Mouse (Mus musculus) hindbrain, embryonic 16.5 days (tissue): Measurements from ENCODE around the gene Itgam. TPM values are rescaled to one million over a fixed set of nuclear protein-coding genes. Genes with fewer than 3 reads are reported as not detected.
"Not testable (repeated sequence)": the region's sequence is repeated elsewhere in the genome, so short reads cannot be mapped to it uniquely, and the experiment has no call there.

Experiments
- ATAC-seq: fragments of 200-750 bp; cut with Nextera tagmentation; 2 replicates; pipeline ENCODE4 v1.8.0; 2017; ENCODE audit warnings: moderate TSS enrichment, moderate library complexity
- H3K27ac ChIP-seq: fragments of 300-500 bp; sonication (generic); 2 replicates; pipeline ENCODE4 v1.5.1; 2014; ENCODE audit warnings: low read depth, mild to moderate bottlenecking, control low read depth, low read length, moderate library complexity
- H3K27me3 ChIP-seq: fragments of 300-500 bp; sonication (generic); replicated peaks from 2 replicates; pipeline ENCODE4 v1.6.1; 2014; ENCODE audit warnings: low read length; ENCODE audit not compliant: control insufficient read depth, insufficient read depth
- H3K36me3 ChIP-seq: fragments of 300-500 bp; sonication (generic); 2 replicates; pipeline ENCODE4 v1.6.1; 2014; ENCODE audit warnings: mild to moderate bottlenecking, low read length, moderate library complexity, mixed read lengths; ENCODE audit not compliant: control insufficient read depth, insufficient read depth
- H3K4me1 ChIP-seq: fragments of 300-500 bp; sonication (generic); 2 replicates; pipeline ENCODE4 v1.6.1; 2014; ENCODE audit warnings: low read depth, low read length; ENCODE audit not compliant: control insufficient read depth, insufficient read depth
- H3K4me2 ChIP-seq: fragments of 300-500 bp; sonication (generic); 2 replicates; pipeline ENCODE4 v1.6.1; 2014; ENCODE audit warnings: mild to moderate bottlenecking, low read length, control low read depth, moderate library complexity
- H3K4me3 ChIP-seq: fragments of 300-500 bp; sonication (generic); 2 replicates; pipeline ENCODE4 v1.5.1; 2014; ENCODE audit warnings: mild to moderate bottlenecking, low read length, control low read depth, moderate library complexity
- H3K9ac ChIP-seq: fragments of 300-500 bp; sonication (generic); 2 replicates; pipeline ENCODE4 v1.6.1; 2014; ENCODE audit warnings: low read depth, mild to moderate bottlenecking, control low read depth, low read length, moderate library complexity
- H3K9me3 ChIP-seq: fragments of 300-500 bp; sonication (generic); 2 replicates; pipeline ENCODE4 v1.6.1; 2014; ENCODE audit warnings: mild to moderate bottlenecking, low read length, moderate library complexity; ENCODE audit not compliant: control insufficient read depth
- WGBS: fragments of 180-500 bp; shearing (Covaris S2); extraction: QIAGEN DNeasy Blood & Tissue Kit; methylation state at CpG from one replicate; pipeline ENCODE4 v1.1.7; 2014; 5-methylcytosine and 5-hydroxymethylcytosine counted together
- polyA plus RNA-seq: library from polyadenylated mRNA; unstranded; fragments of >200 nt; fragmentation: Nextera tagmentation; extraction: Ambion mirVana; gene quantifications from 2 replicates; pipeline ENCODE4 v1.2.1, GENCODE M21; 2015

Gene Itgam
- 0.94 and 1.0 TPM in 2 replicates for polyA plus RNA-seq

DNA sequence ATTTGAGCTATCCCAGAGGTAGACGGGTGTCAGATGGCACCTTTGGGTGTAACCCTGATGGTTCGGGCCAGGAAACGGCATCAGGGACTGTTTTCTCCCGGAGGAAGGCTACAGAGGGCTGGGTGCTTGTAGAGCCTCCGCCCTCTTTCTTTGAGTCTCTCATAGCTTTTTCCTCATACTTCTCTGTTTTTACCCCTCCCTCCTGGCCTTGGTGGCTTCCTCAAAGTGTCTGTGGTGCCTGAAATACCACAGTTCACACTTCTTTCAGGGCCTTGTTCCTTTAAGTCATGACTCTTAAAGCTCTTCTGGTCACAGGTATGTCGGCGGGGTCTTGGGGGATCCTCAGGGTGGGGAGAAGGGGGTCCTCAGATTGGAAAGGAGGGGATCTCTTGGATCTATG lies at the start of gene Itgam, which contains the start of gene Gm49368:
Gene Itgam (plus strand): TSS at position 185 of the 400 bp plus-strand sequence.
Gene Gm49368 (plus strand): TSS at position 228 of the 400 bp plus-strand sequence.
- Histone ChIP-seq H3K36me3 (no peaks in the 10 kb centered on the region), H3K4me2 (no peak within 1 kb of the TSS), H3K9me3 (no peaks in the 10 kb centered on the region), H3K27me3 (no peaks in the 10 kb centered on the region), H3K4me3 (no peak within 1 kb of the TSS), H3K9ac (no peak within 1 kb of the TSS), H3K4me1 (no peaks in the 10 kb centered on the region), H3K27ac (no peak within 1 kb of the TSS)
- no peak for ATAC-seq
- 94% methylated on average over 7 of the region's 7 CpGs for WGBS

DNA sequence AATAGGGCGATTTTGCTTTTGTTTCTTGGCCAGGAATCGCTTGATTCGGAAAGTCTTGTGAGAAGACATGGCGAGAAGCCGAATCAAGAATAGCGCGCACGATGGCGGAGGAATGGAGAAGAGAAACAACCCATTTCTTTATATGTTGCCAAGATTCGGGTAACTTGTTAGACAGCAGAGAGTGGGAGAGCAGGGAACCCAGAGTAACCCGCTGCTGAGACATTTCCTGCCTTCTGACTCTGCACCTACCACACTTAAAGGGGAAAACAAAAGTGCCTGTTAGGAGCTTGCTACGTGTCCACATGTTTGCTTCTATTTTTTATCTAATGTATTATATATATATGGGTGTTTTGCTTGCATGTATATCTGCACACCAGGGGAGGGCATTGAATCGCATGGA lies 49.3 kb upstream of the Itgam start:
- no peaks in the 10 kb centered on the region for H3K27me3 ChIP-seq
- H3K4me3 ChIP-seq, result no peak overlapping the region
- no peak overlapping the region for H3K9ac ChIP-seq
- 90% methylated on average over 13 of the region's 13 CpGs for WGBS
- no peak overlapping the region for H3K27ac ChIP-seq
- ATAC-seq, result no peak
- H3K9me3 ChIP-seq, result no peaks in the 10 kb centered on the region
- no peaks in the 10 kb centered on the region for H3K36me3 ChIP-seq
- H3K4me2 ChIP-seq, result no peak overlapping the region
- H3K4me1 ChIP-seq, result no peaks in the 10 kb centered on the region

DNA sequence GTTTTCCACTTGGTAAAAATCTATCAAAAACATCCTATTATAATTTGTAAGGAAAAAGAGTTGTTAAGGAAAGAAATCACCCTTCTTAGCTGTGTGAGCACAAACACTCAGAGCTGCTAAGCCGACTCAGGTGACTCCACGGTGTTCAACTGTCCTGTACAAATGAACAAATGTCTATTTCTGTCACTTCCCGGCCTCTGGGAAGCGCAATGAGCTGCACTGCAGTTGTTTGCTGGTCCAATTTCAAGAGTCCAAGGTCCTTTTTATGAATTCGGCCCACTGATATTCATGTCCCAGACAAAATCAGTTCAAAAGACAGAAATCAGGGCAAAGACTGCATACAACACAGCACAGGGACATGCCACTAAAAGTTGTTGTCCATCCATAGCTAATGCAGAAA lies 46.3 kb upstream of the Itgam start:
- not testable (repeated sequence) for H3K27me3 ChIP-seq, H3K27ac ChIP-seq, H3K9ac ChIP-seq, ATAC-seq, H3K36me3 ChIP-seq, H3K4me3 ChIP-seq, H3K9me3 ChIP-seq, H3K4me1 ChIP-seq, H3K4me2 ChIP-seq
- 83% methylated on average over 5 of the region's 5 CpGs for WGBS

DNA sequence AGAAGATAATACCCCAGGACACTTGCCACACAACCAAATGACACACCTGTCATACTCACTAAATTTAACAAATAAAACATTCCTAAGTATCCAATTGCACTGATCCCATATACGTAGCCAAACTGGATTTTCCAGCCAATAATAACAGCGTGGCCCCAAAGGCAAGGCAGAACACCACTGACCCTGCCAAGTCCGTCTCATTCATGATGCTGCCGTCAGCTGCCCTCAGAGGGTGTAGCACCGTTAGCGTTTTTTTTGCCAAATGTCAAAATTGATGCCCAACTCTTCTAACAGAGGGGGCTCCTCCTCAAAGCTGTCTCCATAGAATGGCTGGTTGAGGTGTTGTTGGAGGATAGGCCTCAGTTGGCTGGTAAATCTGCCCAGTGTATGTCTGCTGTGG lies 45.8 kb upstream of the Itgam start:
- Histone ChIP-seq H3K4me3 (no peak overlapping the region), H3K27ac (no peak overlapping the region), H3K9ac (no peak overlapping the region), H3K27me3 (no peaks in the 10 kb centered on the region), H3K4me2 (no peak overlapping the region), H3K36me3 (no peaks in the 10 kb centered on the region), H3K4me1 (no peaks in the 10 kb centered on the region), H3K9me3 (no peaks in the 10 kb centered on the region)
- ATAC-seq, result no peak
- WGBS, result 88% methylated on average over 6 of the region's 6 CpGs

DNA sequence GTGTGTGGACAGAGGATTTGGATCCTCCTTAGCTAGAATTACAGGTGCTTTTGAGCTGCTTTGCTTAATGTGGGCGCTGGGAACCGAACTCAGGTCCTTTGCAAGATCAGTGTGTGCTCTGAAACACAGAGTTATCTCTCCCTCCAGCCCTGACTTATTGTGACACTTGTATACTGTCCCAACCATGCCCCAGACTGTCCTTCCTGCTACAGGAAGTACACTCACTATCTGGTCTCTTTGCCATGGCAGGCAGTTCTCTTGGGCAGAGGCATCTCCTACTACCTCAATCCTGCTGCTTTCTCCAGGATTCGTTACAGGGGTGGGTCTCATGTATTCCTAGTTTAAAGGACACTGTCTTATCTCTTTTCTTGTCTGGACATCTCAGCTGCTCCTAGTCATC lies 44.2 kb upstream of the Itgam start:
- H3K4me3 ChIP-seq, result no peak overlapping the region
- WGBS, result 95% methylated on average over 3 of the region's 3 CpGs
- no peaks in the 10 kb centered on the region for H3K9me3 ChIP-seq
- H3K27ac ChIP-seq, result no peak overlapping the region
- no peaks in the 10 kb centered on the region for H3K36me3 ChIP-seq
- no peak for ATAC-seq
- no peaks in the 10 kb centered on the region for H3K27me3 ChIP-seq
- H3K4me1 ChIP-seq, result no peaks in the 10 kb centered on the region
- no peak overlapping the region for H3K4me2 ChIP-seq
- H3K9ac ChIP-seq, result no peak overlapping the region

DNA sequence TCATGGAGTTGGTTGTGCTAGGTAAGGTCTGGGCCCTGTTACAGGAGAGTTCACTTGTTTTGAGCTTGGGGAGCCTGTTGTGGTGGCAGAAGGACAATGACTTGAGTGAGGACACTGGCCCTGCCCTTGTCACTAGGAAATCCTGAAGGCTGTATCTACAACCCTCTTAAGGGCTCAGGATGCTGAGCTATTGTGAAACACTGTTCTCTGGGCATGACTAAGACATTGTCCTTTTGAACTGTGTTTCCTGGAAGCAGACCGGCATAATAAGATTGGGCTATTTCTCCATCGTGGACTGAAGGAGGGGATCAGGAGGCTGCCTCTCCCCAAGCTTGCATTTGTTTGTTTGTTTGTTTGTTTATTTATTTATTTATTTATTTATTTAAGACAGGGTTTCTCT lies 43.3 kb upstream of the Itgam start:
- 90% methylated on average over 2 of the region's 2 CpGs for WGBS
- Histone ChIP-seq H3K27me3 (no peaks in the 10 kb centered on the region), H3K27ac (no peak overlapping the region), H3K4me3 (no peak overlapping the region), H3K4me2 (no peak overlapping the region), H3K9me3 (no peaks in the 10 kb centered on the region), H3K4me1 (no peaks in the 10 kb centered on the region), H3K36me3 (no peaks in the 10 kb centered on the region), H3K9ac (no peak overlapping the region)
- ATAC-seq, result no peak

DNA sequence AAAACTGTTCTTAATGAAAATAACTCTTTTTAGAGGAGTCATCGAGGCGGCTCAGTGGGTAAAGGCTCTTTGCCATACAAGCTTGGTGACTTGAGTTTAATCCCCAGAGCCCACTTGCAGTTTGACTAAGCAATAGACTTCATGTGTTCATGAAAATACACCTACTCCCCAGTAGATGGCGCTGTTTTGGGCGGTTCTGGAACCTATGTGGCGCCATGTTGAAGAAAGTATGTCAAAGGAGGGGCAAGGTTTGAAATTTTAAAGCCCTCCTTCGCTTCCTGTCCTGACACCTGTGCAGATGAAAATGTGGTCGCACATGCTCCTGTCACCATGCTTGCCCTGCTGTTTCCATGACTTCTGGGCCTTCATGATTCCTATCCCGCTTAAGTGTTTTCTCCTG lies 39.5 kb upstream of the Itgam start:
- H3K27me3 ChIP-seq, result no peaks in the 10 kb centered on the region
- no peak for ATAC-seq
- WGBS, result 62% methylated on average over 8 of the region's 8 CpGs
- no peak overlapping the region for H3K27ac ChIP-seq
- no peak overlapping the region for H3K4me2 ChIP-seq
- no peak overlapping the region for H3K9ac ChIP-seq
- no peaks in the 10 kb centered on the region for H3K4me1 ChIP-seq
- no peaks in the 10 kb centered on the region for H3K9me3 ChIP-seq
- no peaks in the 10 kb centered on the region for H3K36me3 ChIP-seq
- no peak overlapping the region for H3K4me3 ChIP-seq

DNA sequence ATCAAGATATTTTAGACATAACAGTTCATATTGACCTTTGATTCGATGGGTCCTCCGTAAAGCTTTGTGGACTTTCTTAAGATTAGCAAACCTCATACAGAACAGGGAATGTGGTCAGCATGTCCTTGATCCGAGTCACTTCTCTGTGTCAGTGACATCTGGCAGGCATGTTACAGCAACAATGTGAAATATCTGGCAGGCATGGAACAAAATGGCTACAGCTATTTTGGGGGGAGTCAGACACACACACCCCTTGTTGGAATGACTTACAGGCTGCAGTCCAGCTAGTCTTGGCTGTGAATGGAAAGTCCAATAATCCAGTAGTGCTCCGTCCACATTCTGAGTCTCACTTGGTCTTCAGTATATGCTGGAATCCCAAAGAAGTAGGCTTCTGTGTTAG lies 38.9 kb upstream of the Itgam start:
- Histone ChIP-seq H3K27ac (no peak overlapping the region), H3K4me2 (no peak overlapping the region), H3K4me3 (no peak overlapping the region), H3K36me3 (no peaks in the 10 kb centered on the region), H3K4me1 (no peaks in the 10 kb centered on the region), H3K27me3 (no peaks in the 10 kb centered on the region), H3K9ac (no peak overlapping the region), H3K9me3 (no peaks in the 10 kb centered on the region)
- 95% methylated on average over 4 of the region's 4 CpGs for WGBS
- ATAC-seq, result no peak

DNA sequence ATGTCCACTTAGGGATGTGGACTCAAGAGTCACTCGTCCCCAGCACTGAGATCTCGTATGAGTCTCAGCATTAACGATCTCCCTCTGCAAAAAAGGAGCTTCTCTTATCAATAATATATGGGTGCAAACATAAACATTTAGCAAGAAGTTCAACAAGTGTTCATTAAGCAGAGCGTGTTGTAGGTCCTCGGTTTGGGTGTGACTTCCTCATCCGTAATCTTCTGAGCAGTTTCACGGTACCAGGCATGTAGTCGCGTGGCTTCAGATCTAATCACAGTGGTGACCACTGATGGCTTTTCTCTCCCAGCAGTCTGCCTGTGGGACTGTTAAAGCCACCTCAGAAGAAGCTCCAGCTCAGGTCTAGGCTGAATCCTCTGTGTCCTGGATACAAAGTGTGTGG lies 38.1 kb upstream of the Itgam start:
- Histone ChIP-seq H3K27me3 (no peaks in the 10 kb centered on the region), H3K36me3 (no peaks in the 10 kb centered on the region), H3K27ac (no peak overlapping the region), H3K4me3 (no peak overlapping the region), H3K9me3 (no peaks in the 10 kb centered on the region), H3K4me1 (no peaks in the 10 kb centered on the region), H3K4me2 (no peak overlapping the region), H3K9ac (no peak overlapping the region)
- no peak for ATAC-seq
- 98% methylated on average over 9 of the region's 9 CpGs for WGBS

DNA sequence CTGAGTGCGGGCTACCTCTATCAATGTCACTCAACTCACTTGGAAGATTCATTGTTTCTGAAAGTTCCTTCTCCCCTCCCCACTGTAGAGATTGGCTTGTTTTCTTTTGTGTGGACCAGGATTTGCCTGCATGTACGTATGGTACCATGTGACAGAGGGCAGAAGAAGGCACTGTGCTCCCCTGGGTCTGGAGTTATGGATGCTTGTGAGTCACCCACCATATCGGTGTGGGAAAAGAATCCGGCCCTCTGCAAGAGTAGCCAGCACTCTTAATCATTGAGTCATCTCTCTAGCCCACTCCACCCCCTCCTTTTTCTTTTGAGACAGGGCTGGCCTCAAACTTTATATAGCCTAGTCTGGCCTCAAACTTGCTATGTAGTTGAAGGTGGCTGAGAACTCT lies 37.5 kb upstream of the Itgam start:
- Histone ChIP-seq H3K4me2 (no peak overlapping the region), H3K27ac (no peak overlapping the region), H3K9me3 (no peaks in the 10 kb centered on the region), H3K36me3 (no peaks in the 10 kb centered on the region), H3K4me1 (no peaks in the 10 kb centered on the region), H3K4me3 (no peak overlapping the region), H3K9ac (no peak overlapping the region), H3K27me3 (no peaks in the 10 kb centered on the region)
- WGBS, result 87% methylated on average over 4 of the region's 4 CpGs
- no peak for ATAC-seq
